Mouse (Mus musculus): ENCODE measurements around the gene Mfsd9. TPM values are rescaled to one million over a fixed set of nuclear protein-coding genes. Genes with fewer than 3 reads are reported as not detected.
"Not testable (repeated sequence)": the region's sequence is repeated elsewhere in the genome, so short reads cannot be mapped to it uniquely, and the experiment has no call there.

Gene Mfsd9
- total RNA-seq, 4 experiments from 2014 or later, result 5.5 to 6.8 (median 6.1) TPM

DNA sequence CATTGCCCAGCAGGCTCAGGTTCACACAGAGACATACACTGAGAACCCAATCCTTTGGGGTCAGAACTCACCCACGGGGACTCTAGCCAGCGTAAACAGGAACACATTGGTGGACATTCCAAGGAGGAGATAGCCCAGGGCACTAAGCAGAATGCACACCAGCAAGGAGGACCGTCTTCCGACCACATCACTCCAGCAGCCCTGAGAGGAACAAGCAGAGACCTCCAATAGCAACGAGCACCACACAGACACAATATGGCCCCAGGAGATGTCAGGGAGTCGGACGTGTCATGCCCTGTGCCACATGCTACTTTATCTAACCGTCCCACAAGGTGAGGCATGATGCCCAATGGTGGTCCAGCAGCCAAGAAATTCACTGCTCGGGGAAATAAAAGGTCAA lies 6.2 kb downstream of the Mfsd9 start:
- no peak for DNase-seq (ENCODE audit: low spot score in 2 of 2)

DNA sequence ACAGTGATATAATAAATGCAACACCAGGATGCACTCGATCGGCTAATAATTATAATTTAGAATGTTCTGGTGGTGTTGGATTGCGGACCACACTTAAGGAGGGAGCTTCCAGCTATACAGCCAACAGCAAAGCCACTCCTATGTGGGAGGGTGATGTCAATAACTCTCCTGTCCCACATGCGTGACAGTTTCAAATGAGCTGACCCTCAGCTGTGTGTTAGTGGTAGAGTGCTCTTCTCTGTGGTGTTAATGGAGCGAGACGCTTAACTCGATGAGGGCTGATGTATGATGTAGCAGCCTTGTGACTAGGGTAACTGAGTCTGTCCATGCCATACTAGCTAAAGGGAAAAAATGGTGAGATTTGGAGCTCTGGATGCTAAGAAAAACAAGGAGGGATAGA lies 7.0 kb downstream of the Mfsd9 start:
- DNase-seq (ENCODE audit: low spot score in 2 of 2), result no peak

DNA sequence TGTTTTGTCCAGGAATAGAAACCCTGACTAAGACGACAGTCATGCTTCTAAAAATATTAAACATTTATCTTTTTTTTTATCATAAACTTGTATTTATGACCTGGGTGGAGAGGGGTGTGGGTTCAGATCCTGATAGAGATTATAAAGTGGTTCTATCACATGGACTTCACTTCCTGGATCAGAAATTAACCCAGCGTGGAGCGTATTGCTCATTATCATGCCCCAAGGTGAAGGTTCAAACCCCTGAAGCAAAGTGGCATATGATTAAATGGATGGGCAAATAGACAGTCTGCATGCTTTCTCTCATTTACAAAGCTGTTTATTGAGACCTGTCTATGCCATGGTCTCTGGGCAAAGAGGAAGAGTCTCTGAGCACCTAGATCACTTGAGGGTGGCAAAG lies 13.7 kb downstream of the Mfsd9 start:
- DNase-seq (ENCODE audit: low spot score in 2 of 2), result no peak

DNA sequence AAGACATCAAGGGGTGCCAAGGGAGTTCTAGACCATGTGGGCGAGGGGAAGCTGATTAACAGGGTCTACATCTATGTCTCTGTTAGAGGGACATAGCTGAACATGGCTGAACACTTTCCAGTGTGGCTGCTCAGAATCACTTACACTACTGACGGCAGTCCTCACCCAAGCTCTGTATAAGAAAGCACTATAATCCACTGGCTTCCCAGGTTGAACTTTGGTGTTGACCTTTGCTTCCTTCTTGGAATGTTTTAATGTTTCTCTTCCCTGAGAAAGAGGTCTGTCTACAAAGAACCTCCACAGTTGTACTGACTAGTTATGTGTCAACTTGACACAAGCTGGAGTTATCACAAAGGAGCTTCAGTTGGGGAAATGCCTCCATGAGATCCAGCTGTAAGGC lies 14.4 kb downstream of the Mfsd9 start:
- DNase-seq (ENCODE audit: low spot score in 2 of 2), result no peak

DNA sequence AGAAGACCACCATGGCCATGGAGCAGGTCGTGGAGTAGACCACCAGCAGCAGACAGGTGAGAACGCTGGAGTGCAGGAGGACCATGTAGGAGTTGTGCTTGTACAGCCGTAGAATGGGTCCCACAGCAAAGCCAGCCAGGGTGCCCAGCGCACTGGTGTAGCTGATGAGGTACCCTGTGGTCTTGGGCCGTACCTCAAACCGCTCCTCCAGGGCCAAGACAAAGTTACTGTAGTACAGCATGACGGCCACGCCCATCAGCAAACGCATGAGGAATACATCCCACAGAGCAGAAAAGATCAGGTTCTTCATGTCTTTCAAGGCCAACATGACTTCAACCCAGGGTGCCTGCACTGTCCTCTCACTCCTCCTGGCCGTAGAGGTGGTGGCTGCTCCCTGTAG lies 16.4 kb downstream of the Mfsd9 start:
- no peak for DNase-seq (ENCODE audit: low spot score in 2 of 2)

DNA sequence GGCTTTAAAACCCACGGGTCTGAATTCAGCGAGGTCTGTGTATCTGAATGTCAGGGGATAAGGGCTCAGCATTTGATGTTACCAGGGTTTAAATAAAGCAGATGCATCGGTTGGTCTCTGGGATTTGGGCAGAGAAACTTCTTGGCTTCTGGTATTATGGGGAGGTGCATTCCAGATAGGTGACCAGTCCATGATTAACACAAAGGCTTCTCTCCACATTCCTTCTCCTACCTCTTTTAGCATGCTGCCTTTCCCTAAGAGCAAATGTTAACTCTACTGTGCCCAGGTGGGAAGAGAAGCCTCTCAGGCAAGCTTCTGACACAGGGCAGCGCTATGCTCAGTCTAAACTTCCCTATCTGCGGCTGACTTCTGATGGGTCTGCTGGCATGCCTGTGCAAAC lies 17.3 kb downstream of the Mfsd9 start:
- no peak for DNase-seq (ENCODE audit: low spot score in 2 of 2)

DNA sequence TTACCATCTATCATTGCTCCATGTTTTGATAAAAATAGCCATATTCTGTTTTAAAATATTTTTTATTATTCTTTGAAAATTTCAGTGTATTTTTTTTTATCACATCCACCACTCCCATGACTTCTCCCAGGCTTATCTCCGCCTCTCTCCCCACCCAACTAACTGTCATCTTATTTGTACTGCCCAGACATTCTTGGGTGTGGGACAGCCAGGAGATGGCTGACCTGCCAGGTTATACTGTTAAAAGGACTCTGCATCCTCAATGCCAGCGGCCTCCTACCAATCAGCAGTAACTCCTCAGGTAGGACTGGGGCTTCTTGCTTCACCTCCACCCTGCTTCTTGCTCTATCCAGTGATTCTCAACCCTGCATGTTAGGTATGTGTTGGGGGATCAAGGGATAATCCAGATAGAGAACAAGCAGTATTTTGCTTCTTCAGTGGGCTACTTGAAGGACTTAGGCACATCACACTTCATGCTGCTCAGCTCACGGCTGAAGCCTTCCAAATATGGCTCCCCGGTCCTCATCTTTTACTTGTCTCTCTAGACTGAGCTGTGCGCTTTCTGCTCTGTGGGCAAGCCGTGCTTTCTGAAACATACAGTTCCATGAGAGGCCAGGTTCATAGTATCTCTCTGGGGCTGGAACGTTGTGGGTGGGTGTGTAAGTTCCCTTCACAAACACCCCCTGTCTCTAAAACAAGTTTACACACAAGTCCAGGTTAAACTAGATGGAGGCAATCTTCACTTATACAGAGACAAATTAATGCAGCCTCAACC lies 19.1 kb downstream of the Mfsd9 start:
- no peak for DNase-seq (ENCODE audit: low spot score in 2 of 2)

DNA sequence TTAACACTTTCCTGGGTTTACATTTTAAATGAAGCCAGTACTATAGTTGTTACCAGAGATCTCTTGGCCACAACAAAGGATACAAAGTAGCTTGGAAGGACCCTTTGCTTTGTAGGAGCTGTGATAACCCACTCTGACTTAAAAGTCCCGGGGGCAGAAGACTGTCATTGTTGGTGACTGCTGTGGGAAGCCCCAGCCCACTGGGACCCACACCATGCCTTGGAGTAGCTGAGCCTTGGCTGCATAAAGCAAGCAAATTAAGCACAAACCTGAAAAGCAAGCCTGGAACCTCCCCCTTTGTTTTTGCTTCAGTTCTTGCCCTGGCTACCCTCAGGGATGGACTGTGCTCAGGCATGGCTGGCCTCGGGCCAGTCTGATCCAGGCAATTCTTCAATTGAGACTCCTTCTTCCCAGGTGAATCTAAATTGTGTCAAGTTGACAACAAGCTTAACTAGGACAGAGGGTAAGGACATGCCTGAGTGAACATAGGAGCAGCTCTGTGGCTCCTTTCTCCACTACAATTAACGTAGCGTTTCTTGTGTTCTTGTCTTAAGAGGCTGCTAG lies 21.1 kb downstream of the Mfsd9 start:
- no peak for DNase-seq (ENCODE audit: low spot score in 2 of 2)

DNA sequence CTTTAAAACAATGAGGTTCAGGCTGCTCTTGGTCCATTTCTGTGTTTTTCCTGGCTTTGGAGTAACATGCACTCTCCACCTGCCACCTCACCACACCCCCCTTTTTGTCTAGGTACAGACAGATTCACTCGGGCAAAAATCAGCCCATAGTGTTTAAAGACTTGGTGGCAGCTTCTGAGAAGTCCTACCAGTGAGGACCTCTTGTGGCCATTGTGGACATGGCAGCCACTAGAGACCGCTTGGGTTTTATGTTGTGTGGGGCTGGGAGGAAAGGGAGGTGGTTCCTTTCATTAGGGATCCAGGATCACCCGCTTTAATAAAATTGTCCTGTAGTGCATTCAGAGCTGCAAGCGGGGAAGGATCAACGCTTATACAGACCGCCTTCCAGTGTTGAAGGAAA lies 21.9 kb downstream of the Mfsd9 start:
- peak; percentile 15 to 54 for DNase-seq (ENCODE audit: low spot score in 2 of 2)

DNA sequence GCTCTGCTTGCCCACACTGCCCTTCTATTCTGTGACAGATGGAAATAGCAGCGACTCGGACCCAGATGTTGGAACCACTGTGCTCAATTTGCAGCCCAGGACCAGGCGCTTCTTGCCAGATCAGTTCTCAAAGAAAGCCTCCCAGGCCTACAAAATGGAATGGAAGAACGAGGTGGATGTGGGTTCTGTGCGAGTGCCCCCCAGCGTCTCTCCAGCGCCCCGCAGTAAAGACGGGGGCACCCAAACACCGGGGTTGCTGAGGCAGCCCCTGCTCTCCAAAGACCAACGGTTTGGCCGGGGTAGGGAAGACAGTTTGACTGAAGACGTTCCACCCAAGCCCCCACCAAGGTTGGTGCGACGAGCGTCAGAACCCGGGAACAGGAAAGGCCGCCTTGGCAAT lies 22.9 kb downstream of the Mfsd9 start:
- no peak for DNase-seq (ENCODE audit: low spot score in 2 of 2)

DNA sequence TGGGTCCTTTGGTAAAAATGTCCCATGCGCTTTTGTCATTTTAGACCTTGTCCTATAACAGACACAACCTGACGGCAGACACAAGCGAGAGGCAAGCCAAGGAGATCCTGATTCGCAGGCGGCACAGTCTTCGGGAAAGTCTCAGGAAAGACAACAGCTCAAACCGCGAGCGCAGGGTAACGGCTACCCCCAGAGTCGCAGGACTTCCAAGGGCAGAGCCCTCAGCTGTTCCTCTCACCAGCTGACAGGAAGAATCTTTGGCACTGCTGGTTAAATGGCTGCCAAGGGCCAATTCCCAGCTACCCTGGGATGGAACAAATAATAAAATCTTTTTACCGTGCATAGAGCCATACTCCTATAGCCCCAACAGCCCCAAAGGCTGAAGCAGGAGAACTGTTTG lies 25.0 kb downstream of the Mfsd9 start:
- DNase-seq (ENCODE audit: low spot score in 2 of 2), result no peak

DNA sequence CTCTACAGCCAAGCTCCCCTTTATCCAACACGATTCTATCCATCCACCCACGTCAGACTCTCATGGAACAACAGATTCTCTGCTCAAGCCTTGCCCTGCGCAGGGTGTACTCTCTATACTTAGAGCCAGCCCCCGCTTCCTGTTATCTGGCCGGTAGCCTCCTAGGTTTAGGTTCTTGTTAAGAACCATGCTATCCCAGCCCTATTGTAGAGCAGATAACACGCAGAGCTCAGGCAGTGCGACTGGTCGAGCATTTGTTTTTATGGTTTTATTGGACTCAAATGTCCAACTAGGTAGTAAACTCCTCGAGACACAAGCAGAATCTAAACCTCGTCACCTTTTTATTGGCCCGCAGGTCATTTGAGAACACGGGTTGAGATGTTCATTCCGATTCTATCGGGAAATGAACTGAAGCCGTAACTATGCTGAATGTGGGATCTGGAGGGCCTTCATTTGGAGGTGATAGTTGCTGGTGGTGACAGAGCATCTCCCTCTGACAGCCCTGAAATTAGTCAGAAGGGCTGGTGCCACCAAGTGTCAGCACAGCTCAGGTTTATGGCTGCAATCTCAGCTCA lies 25.7 kb downstream of the Mfsd9 start:
- DNase-seq (ENCODE audit: low spot score in 2 of 2), result no peak

DNA sequence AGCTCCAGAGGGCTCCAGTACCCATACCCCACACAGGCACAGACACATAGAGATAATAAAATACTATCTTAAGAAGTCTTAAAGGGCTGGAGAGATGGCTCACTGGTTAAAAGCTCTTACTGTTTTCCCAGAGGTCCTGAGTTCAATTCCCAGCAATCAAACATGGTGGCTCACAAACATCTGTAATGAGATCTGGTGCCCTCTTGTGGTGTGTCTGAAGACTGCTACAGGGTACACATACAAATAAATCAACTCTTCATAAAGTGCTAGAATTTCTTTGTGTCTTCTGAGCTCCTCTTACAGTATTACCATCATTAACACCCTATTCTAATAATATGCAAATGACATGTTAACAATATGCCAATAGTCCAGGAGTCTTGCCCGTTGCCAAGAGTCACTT lies 26.4 kb downstream of the Mfsd9 start:
- no peak for DNase-seq (ENCODE audit: low spot score in 2 of 2)

DNA sequence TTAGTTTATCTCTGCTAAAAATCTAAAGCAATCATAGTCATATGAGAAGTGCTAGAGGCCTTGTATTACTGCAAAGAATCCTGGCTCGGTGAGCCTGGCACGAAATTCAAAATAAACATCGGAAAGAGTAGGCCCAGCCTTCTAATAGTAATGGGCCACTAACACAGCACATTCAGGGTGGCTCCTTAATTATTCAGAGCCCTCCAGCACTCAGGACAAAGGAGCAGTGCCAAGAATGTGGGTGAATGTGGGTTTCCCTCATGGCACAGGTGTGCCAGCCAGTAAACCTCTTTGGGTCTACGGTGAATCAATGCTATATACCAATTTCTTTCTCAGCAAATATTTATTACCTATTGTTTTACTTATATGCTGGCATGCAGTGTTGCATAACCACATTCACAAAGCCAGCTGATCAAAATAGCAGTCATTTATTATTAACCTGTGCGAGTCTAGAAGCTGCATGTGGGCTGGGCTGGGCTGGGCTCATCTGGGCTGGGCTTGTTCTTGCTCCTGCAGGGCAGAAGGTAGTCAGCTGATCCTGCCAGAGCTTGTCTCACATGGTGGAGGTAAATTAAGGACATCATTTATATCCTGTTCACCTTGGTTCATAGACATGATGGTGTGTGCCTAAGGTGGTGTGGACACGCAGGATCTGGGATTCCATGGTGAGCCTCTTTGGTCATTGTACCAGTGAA lies 30.6 kb downstream of the Mfsd9 start:
- DNase-seq (ENCODE audit: low spot score in 2 of 2), result no peak

DNA sequence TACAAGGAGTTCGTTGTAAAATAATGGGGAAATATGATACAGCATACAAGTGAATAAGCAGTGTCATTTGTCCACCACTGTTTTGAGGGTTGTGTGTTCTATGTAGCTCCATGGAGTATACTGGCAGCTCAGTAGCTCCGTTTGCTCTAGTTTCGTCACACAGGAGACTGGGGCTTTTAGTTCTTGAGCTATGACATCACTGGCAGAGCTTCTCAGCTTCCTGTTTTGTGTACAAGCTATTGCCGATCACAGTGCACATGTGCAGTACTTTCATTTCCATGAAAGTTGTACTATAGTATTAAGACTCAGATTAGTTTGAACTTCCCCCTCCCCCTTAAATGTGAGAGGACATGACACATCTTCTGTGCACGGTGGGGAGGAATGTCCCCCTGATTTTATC lies 44.4 kb downstream of the Mfsd9 start:
- DNase-seq (ENCODE audit: low spot score in 2 of 2), result no peak

DNA sequence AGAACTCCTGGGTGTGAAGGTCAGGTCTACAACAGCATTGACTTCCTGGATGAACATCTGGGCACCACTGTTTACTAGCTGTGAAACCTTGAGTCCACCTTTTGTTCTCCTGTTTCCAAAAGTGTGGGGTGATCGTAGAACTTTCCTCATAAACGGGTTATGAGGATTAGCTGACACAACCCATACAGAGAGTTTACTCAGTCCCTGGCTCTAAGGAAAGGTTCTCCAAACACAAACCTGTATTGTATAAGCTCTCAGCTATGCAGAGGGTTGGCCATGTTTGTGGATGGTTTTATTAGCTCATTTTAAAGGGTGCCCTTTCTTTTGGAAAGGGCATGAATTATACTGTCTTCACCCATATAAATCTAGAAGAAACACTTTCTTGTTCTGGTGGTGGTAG lies 49.7 kb downstream of the Mfsd9 start:
- DNase-seq (ENCODE audit: low spot score in 2 of 2), result no peak

DNA sequence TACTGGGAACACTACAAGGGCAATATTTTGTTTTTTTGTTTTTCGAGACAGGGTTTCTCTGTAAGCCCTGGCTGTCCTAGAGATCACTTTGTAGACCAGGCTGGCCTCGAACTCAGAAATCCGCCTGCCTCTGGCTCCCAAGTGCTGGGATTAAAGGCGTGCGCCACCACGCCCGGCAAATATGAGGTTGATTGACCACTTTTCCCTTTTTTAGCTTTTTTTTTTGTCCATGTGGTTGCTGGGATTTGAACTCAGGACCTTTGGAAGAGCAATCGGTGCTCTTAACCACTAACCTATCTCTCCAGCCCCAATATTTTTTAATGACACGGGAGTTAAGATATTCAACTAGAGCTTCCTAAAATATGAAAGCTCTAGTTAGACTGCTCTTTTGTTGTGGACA lies 52.2 kb downstream of the Mfsd9 start:
- DNase-seq (ENCODE audit: low spot score in 2 of 2), result not testable (repeated sequence)

DNA sequence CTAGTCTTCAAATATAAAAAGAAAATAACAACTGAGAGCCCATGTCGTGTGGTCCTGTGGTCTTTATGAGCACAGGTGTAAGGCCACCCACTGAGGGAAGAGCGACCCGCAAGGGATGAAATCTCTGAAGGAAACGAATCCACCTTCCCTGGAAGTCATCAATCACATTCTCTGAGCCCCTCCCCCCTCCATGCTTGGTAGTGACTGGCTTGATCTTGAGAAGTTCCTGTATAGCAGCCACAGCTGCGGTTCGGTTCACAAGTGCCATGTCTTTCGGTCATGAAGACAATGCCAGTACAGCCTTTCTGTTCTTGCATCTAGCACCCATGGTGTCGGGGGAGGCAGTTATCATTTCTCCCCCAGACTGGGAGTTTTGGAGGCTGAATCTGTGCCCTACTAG lies 52.8 kb downstream of the Mfsd9 start:
- DNase-seq (ENCODE audit: low spot score in 2 of 2), result no peak

DNA sequence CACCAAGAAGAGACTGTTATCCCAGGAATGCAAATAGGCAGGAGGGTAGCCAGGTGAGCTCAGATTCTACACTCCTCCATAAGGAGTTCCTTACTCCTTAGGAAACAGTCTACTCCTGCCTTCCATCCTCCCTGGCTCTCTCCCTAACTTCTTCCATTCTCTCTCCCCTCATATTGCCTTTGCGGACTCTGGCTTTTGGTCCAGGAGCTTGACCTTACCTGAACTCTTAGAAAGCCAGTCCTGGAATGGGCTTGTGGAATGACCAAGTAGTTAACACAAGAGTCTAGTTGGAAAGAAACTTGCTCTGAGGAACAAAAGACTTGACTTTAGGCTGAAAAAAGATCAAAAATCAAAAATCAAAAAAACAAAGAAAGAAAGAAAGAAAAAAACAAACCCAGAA lies 61.9 kb downstream of the Mfsd9 start:
- DNase-seq (ENCODE audit: low spot score in 2 of 2), result no peak

DNA sequence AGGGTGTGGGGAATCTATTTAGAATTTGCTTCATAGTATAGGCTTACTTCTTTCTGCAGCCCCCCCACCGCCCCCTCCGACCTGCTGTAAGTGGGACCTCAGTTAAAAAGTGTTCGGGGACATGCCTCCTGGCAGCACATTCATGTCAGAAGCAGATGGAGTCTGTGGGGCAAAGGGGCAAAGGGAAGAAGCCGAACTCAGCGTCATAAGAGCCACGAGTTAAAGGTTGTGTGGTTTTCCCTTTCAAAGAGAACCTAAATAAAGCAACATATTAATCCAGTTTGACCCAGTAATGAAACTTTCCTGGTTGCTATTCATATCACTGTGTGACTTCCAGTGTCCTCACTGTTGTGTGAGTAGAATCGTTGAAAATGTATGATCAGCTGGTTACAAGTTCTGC lies 63.1 kb downstream of the Mfsd9 start:
- DNase-seq (ENCODE audit: low spot score in 2 of 2), result no peak

DNA sequence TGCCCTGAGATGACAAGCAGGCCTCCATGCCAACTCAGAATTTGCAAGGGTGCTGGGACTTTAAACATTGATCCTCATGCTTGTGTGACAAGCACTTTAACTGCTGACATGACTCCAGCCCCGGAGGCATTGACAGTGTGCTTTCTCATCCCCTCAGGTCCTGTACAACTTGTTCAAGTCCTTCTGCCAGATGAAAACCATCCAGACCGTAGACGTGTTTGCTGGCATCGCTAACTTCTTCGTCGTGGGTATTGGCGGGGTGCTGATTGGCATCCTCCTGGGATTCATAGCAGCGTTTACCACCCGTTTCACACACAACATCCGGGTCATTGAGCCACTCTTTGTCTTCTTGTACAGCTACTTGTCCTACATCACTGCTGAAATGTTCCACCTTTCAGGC lies 64.4 kb downstream of the Mfsd9 start:
- no peak for DNase-seq (ENCODE audit: low spot score in 2 of 2)
